Mouse (Mus musculus) kidney, adult 2 months (tissue): ENCODE measurements at regions not wholly inside any gene's neighbourhood (a gene's known extent, or its start where the extent isn't known, plus 50 kb on each side); places are given as distances from the start of the nearest gene placed in this dataset.

Source experiments
- CTCF ChIP-seq: fragments of 200-500 bp; conservative IDR thresholded peaks from 2 replicates; pipeline ENCODE4 v1.5.1; 2011; ENCODE audit warnings: low read depth, mild to moderate bottlenecking, control low read depth, low read length, moderate library complexity, mixed read lengths; ENCODE audit not compliant: insufficient read depth, insufficient read length
- POLR2A ChIP-seq: fragments of 200-500 bp; IDR thresholded peaks from one replicate; pipeline ENCODE4 v1.6.1; 2011; ENCODE audit warnings: low read depth, low read length, control low read depth

GRCm38 (mm10) chr9:91948746-91949145, 244.0 kb upstream of the Plscr5 start:
- TF ChIP-seq CTCF (no peak), POLR2A (no peak)
